Mouse (Mus musculus): ENCODE results near the gene Opa1. TPM values are rescaled to one million over a fixed set of nuclear protein-coding genes. Genes with fewer than 3 reads are reported as not detected.
A peak's percentile ranks its signal among the peaks of the same experiment; 100 is the strongest.

Gene Opa1
- polyA plus RNA-seq (2012; ENCODE audit: insufficient read depth, insufficient read length, missing spikeins), result 115 and 143 TPM in 2 replicates

DNA sequence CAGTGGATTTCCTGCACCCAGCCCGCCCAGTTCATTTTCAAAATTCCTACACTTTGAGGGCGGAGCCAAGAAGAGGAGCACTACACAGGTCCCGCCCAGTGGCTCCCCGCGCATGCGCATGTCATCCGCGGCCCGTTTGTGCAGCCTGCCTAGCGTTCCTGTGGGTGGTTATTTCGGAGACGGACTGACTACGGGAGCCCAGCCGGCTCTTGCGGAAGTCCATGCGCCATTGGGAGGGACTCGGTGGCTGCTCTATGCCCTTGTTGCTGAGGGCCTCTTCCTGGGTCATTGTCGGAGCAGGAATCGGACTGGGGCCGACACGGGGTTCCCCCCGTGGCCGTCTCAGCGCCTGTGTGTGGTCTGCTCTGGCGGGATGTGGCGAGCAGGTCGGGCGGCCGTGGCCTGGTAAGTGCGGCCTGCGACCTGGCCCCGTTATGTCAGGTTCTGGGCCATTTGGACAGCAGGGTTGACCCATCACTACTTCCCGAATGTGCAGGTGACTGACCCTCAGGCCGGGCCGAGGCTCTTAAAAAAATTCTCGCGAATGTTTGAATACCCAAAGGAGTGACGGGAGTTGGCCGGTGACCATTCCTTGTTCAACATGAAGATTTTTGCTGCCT is at the start of gene Opa1:
Gene Opa1 (plus strand): TSS at position 168 of the 620 bp plus-strand sequence.
- peak within 1 kb of the TSS; percentile 94 for H3K4me3 ChIP-seq (ENCODE audit: insufficient read depth, low read depth, low read length)
- peak within 1 kb of the TSS; percentile 82 for H3K27ac ChIP-seq (replicated peaks; ENCODE audit: low read depth, low read length)
- H3K4me1 ChIP-seq (ENCODE audit: control insufficient read depth, insufficient read depth, insufficient read length, low read length), result peaks cover 4% of the 10 kb centered on the region

DNA sequence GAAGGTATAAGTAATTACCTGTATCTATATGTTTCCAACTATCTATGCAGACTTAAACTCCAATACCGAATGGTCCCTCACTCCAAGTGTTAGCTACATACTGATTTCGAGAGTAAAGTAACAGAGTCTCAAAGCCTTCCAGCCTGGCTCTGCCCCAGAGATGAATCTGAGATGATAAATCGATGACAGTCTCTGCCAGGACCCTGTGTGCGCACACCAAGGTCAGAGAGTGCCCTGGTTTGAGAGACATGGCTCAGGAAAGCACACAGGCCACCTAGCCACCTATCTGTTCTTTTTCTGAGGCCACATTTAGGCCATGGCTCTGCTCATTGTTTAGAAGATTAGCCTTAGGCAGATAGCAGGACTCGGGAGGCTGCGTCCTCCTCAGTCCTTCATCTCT is 45.5 kb upstream of the Opa1 start:
- Histone ChIP-seq H3K4me3 (ENCODE audit: insufficient read depth, low read depth, low read length) (no peak overlapping the region), H3K4me1 (ENCODE audit: control insufficient read depth, insufficient read depth, insufficient read length, low read length) (no peaks in the 10 kb centered on the region), H3K27ac (replicated peaks; ENCODE audit: low read depth, low read length) (no peak overlapping the region)

DNA sequence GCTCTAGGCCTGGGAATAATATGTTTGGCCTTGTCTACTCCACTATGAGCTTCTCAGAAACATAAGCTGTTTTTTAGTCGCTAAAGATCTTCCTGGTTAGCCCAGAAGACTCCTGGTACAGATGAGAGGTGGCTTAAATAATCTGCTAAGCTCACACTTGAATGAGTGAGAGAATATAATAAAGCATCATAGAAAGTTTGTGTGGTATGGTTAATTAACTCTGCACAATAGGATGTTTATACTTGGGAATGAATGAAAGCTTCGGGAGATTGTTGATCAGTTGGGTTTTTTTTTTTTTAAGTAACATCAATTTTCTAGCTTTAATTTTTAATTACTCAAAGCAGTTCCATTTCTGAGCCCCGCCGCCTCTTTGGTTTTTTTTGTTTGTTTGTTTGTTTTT is 43.3 kb upstream of the Opa1 start:
- no peaks in the 10 kb centered on the region for H3K4me1 ChIP-seq (ENCODE audit: control insufficient read depth, insufficient read depth, insufficient read length, low read length)

DNA sequence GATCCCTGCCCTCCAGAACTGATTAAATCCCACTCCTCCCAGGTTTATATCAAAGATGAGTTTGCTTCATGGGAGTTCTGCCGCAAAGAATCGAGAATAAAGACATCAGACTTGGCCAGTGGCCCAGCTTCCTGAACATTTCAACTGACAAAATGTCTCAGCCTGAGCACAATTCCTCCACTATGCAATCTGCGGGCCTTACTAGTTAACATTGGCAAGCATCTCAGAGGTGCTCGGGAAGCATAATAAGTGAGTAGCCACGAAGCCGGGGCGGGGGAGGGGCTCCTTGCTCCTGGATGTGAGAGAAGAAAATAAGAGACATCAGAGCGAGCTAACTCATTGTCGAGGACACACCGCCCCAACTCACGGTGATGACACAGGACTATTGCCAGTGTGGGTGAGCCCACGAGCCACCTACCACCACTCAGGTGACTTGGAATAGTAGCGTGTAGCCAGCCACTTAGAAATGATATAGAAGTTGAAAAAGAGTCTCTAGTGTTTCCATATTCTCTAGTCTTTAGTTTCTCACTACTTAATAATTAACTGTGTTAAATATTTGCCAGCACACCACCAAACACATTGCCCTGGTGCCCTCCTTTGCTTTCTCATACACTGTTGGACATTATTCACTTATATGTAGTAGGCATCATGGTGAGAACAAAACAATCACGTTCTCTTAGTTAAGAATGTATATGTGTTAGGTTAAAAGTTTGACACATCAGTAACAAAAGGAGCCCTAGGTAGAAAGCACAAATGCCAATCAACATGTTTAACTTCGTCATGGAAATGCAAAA is 42.5 kb upstream of the Opa1 start:
- no peaks in the 10 kb centered on the region for H3K4me1 ChIP-seq (ENCODE audit: control insufficient read depth, insufficient read depth, insufficient read length, low read length)
- no peak overlapping the region for H3K4me3 ChIP-seq (ENCODE audit: insufficient read depth, low read depth, low read length)
- no peak overlapping the region for H3K27ac ChIP-seq (replicated peaks; ENCODE audit: low read depth, low read length)

More for the DNA sequence above, 43.3 kb upstream of the Opa1 start:
- H3K4me3 ChIP-seq (ENCODE audit: insufficient read depth, low read depth, low read length), result no peak overlapping the region
- H3K27ac ChIP-seq (replicated peaks; ENCODE audit: low read depth, low read length), result no peak overlapping the region

DNA sequence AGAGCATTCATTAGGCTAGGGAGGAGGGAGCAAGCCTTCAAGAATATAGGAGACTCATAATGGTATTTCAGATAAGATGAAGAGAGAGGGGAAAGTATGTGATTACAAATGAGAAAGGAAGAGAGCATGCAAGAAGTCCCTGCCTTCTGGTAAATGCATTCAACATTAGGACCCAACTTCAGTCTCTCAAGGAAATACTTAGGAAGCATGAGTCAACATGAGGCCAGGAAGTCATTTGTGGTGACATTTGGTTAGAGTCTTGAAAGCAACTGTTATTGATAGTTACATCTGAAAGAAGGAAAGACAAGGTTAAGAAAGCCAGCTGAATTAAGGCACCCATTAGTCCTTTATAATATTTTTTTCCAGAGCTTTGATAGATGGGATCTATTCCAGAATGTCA is 39.2 kb upstream of the Opa1 start:
- H3K4me3 ChIP-seq (ENCODE audit: insufficient read depth, low read depth, low read length), result no peak overlapping the region
- no peak overlapping the region for H3K27ac ChIP-seq (replicated peaks; ENCODE audit: low read depth, low read length)
- H3K4me1 ChIP-seq (ENCODE audit: control insufficient read depth, insufficient read depth, insufficient read length, low read length), result no peaks in the 10 kb centered on the region

DNA sequence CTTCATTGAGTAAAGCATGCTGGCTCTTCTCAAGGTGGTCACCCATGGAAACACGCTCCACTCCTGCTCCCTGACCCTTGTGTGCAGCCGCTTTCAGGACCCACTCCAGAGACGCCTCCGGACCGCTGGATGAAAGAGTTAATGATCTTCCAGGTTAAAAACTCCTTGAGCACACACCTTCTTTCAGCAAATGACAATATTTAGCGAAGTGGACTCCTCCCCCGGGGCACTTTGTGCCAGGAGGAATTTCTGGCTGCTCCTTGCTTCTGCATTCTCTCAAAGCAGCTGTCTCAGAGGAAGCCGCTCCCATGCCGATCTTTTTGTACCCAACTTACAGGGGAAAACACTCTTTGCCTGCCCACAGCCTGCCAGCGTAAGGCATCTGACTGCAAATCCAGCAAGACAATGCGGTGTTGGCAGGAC is 37.9 kb upstream of the Opa1 start:
- Histone ChIP-seq H3K4me1 (ENCODE audit: control insufficient read depth, insufficient read depth, insufficient read length, low read length) (no peaks in the 10 kb centered on the region), H3K4me3 (ENCODE audit: insufficient read depth, low read depth, low read length) (no peak overlapping the region), H3K27ac (replicated peaks; ENCODE audit: low read depth, low read length) (no peak overlapping the region)

DNA sequence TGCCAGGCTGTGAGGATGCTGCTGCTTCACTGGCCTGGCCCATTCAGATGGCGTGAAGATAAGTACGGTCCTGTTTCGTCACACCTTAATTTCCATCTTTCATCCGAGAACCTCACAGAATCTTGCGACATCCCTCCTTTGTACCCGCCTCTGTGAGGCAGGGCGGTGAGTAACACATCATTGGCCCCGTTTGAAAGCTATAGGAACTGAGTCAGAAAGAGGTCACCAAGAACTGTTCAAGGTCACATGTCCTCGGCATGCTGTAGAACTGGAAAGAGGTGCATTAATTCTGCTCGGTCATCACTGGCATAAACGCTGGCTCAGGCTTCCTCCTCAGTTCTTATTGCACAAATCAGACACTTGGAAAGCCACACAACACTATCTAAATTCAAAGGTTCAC is 34.3 kb upstream of the Opa1 start, which contains the start of gene Atp13a4:
Gene Atp13a4 (minus strand): TSS at position 36 of the 400 bp plus-strand sequence.
- no peak within 1 kb of the TSS for H3K27ac ChIP-seq (replicated peaks; ENCODE audit: low read depth, low read length)
- no peaks in the 10 kb centered on the region for H3K4me1 ChIP-seq (ENCODE audit: control insufficient read depth, insufficient read depth, insufficient read length, low read length)
- no peak within 1 kb of the TSS for H3K4me3 ChIP-seq (ENCODE audit: insufficient read depth, low read depth, low read length)

DNA sequence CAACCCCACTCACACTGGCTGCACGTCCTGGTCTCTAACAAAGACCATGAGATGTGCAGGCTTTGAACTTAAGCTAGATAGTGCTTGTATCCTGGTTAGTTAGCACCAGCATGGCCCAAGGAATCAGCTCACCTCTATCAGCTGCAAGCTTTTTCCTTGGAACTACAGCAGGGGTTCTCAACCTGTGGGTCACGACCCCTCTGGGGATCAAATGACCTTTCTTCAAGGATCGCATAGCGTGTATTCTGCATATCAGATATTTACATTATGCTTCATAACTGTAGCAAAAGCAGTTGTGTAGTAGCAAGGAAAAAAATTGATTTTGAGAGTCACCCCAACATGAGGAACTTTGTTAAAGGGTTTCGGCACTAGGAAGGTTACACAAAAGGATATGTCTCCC is 19.5 kb upstream of the Opa1 start:
- Histone ChIP-seq H3K4me1 (ENCODE audit: control insufficient read depth, insufficient read depth, insufficient read length, low read length) (no peaks in the 10 kb centered on the region), H3K4me3 (ENCODE audit: insufficient read depth, low read depth, low read length) (no peak overlapping the region), H3K27ac (replicated peaks; ENCODE audit: low read depth, low read length) (no peak overlapping the region)

DNA sequence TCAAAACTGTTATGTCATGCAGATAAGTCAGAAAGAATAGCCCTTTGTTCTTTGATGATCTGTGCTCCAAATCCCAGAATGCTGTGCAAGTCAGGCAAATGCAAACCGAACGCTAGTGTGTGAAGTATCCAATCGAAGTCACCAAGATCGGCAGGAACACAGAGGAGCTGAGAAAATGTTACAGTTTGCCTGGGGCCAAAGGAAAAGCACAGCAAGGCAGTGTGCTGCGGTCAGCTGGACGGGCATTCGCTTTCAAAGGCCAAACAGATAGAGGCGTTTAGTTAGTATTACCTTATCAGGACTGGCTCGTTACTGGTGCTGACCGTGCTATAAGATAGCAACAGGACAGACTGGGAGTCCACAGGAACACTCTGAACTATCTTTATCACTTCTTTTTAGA is 18.7 kb upstream of the Opa1 start:
- H3K4me3 ChIP-seq (ENCODE audit: insufficient read depth, low read depth, low read length), result no peak overlapping the region
- no peaks in the 10 kb centered on the region for H3K4me1 ChIP-seq (ENCODE audit: control insufficient read depth, insufficient read depth, insufficient read length, low read length)
- no peak overlapping the region for H3K27ac ChIP-seq (replicated peaks; ENCODE audit: low read depth, low read length)

DNA sequence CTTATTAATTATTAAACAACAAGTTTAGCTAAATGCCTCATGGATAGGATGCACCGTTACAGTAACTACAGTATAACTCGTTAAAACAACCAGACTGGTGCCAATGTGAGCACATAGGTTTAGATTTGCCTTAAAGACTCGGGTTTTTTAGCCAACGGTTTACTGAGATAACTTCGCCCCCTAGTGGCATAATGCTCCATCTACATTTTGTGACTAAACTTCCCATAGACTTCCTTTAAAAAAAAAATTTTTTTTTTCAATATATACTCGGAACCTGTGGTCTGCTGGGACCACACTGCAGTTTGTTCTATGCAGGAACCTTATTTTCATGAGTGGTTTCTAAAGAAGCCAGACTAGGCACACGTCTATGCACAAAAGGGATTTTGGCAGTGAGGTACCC is 18.3 kb upstream of the Opa1 start:
- no peaks in the 10 kb centered on the region for H3K4me1 ChIP-seq (ENCODE audit: control insufficient read depth, insufficient read depth, insufficient read length, low read length)
- no peak overlapping the region for H3K4me3 ChIP-seq (ENCODE audit: insufficient read depth, low read depth, low read length)
- H3K27ac ChIP-seq (replicated peaks; ENCODE audit: low read depth, low read length), result no peak overlapping the region

DNA sequence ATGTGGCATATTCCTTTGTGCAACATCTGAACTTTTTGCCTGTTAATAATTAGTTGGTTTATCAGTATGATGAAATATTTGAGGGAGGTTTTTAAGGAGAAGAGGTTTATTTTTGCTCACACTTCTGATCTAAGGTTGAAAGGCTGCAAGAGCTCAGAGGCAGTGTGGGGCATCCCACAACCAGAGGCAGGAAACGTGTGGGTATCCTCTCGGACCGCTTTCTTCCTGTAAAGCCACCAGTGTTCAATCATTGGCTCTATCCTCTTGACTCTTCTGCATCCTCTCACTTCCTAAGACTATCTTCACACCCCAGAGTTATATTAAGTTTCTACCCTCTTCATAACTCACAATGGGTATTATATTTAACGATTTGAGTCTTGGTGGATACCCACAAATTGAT is 5.1 kb upstream of the Opa1 start:
- no peak overlapping the region for H3K4me3 ChIP-seq (ENCODE audit: insufficient read depth, low read depth, low read length)
- H3K4me1 ChIP-seq (ENCODE audit: control insufficient read depth, insufficient read depth, insufficient read length, low read length), result no peaks in the 10 kb centered on the region
- H3K27ac ChIP-seq (replicated peaks; ENCODE audit: low read depth, low read length), result no peak overlapping the region

DNA sequence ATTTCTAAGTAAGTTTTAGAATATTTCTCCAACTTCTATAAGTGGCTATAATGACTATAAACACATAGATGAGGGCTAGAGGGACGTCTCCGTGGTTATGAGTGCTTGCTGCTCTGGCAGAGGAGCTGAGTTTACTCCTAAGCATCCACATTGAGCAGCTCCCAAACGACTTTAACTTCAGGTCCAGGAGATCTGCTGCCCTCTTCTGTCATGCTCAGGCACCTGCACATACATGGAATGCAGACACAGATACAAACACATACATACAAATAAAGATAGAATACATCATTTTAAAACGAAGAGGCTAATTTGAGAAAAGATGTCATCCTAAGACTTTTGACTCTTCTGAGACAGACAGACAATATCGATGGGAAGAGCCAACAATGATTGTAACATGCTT is 3.5 kb upstream of the Opa1 start:
- Histone ChIP-seq H3K4me1 (ENCODE audit: control insufficient read depth, insufficient read depth, insufficient read length, low read length) (peaks cover 4% of the 10 kb centered on the region), H3K27ac (replicated peaks; ENCODE audit: low read depth, low read length) (no peak overlapping the region), H3K4me3 (ENCODE audit: insufficient read depth, low read depth, low read length) (no peak overlapping the region)

DNA sequence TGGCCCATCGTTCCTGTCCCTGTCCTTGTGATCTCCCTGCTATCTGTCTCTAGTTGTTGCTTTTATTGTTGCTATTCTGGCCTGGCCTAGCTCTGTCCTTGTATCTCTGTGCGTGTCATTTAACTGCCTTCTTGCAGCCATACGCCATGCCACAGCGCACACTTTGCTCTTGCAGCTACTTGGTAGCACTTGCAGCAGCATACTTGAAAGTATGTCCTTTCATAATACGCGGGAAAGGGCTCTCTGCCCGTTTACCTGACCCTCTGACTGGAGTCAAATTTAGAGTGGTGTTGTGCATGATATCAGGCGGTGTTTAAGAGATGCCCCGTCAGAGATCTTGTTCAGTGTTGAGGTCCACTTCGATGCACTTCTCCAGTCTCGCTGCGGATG is 648 bp downstream of the Opa1 start:
- H3K4me1 ChIP-seq (ENCODE audit: control insufficient read depth, insufficient read depth, insufficient read length, low read length), result peaks cover 4% of the 10 kb centered on the region
- H3K4me3 ChIP-seq (ENCODE audit: insufficient read depth, low read depth, low read length), result peak overlapping the region; percentile 94
- peak overlapping the region; percentile 82 for H3K27ac ChIP-seq (replicated peaks; ENCODE audit: low read depth, low read length)

DNA sequence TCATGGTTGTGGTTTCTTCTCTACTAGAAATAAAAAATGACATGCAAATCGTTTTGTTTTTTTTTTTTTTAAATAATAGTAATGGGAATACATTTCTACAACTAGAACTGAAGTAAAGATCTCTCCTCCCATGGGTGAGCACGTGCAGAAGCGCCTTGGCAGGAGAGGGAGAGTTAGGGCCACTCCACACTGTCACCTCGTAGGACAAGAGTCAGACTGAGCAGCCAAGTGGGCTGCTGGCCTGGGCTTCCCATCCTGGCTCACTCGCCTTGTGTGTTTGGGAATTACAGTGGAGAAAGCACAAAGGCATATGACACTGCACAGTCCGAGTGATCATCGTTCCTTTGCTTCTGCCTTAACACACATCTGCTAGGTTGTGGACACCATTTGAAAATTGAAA is 13.0 kb downstream of the Opa1 start:
- Histone ChIP-seq H3K4me1 (ENCODE audit: control insufficient read depth, insufficient read depth, insufficient read length, low read length) (no peaks in the 10 kb centered on the region), H3K27ac (replicated peaks; ENCODE audit: low read depth, low read length) (no peak overlapping the region), H3K4me3 (ENCODE audit: insufficient read depth, low read depth, low read length) (no peak overlapping the region)

DNA sequence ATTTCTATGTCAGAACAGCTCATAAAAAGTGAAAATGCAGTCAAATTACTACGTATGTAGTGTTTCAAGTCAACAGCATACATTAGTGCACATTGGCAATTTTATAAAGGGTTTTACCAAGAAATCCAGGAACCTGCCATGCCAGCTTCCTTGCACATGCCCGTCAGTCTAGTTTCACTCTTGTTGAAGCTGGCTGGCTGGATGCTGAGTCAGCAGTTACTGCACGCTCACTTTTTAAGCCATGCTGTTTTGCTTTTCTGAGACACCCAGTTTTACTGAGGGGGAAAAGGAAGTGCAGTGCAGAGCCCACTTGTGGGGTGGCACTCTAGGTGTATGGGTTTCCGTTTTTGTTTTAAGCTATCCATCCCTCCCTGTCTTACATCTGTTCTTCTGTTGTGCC is 18.0 kb downstream of the Opa1 start:
- no peak overlapping the region for H3K27ac ChIP-seq (replicated peaks; ENCODE audit: low read depth, low read length)
- no peaks in the 10 kb centered on the region for H3K4me1 ChIP-seq (ENCODE audit: control insufficient read depth, insufficient read depth, insufficient read length, low read length)
- H3K4me3 ChIP-seq (ENCODE audit: insufficient read depth, low read depth, low read length), result no peak overlapping the region

DNA sequence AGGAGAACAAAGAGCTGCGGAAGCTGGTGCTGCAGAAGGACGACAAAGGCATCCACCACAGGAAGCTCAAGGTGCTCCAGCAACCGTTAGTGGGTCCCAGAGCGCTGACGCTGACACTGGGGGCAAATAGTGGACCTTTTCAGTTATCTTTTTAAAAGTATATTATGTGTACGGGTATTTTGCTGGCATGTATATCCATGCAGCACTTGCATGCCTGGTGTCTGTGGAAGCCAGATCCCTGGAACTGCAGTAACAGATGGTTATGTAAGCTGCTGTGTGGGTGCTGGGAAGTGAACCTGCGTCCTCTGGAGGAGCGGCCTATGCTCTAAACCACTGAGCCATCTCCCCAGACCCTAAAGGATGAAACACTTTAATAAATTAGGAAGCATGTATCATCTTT is 26.4 kb downstream of the Opa1 start:
- Histone ChIP-seq H3K4me1 (ENCODE audit: control insufficient read depth, insufficient read depth, insufficient read length, low read length) (no peaks in the 10 kb centered on the region), H3K4me3 (ENCODE audit: insufficient read depth, low read depth, low read length) (no peak overlapping the region), H3K27ac (replicated peaks; ENCODE audit: low read depth, low read length) (no peak overlapping the region)
